Mouse (Mus musculus) MEL (cell line): ENCODE measurements around the gene Lypd1.

Source experiments
- CTCF ChIP-seq, 3 experiments: IDR thresholded peaks in 2 of 3; conservative IDR thresholded peaks in 1 of 3; 2 replicates each; pipeline ENCODE4 v1.5.1; 2011 to 2012; ENCODE audit warnings: low read length in 3 of 3, low read depth in 2 of 3, mild to moderate bottlenecking in 2 of 3, improper control_type of control experiment in 1 of 3, inconsistent platforms in 1 of 3, mixed read lengths in 1 of 3, moderate library complexity in 1 of 3; ENCODE audit not compliant: control insufficient read depth in 1 of 3, insufficient read depth in 1 of 3, poor library complexity in 1 of 3, severe bottlenecking in 1 of 3
- ELF1 ChIP-seq: IDR thresholded peaks from 2 replicates; pipeline ENCODE4 v1.6.1; 2014; ENCODE audit warnings: low read depth, mild to moderate bottlenecking, inconsistent platforms, low read length, improper control_type of control experiment, moderate library complexity
- EP300 ChIP-seq, 2 experiments: IDR thresholded peaks; 2 replicates each; pipeline ENCODE4 v1.6.1; 2011; ENCODE audit warnings: improper control_type of control experiment in 2 of 2, low read length in 2 of 2, low read depth in 1 of 2, mild to moderate bottlenecking in 1 of 2
- MAZ ChIP-seq: IDR thresholded peaks from 2 replicates; pipeline ENCODE4 v1.6.1; 2012; ENCODE audit warnings: low read depth, mild to moderate bottlenecking, inconsistent platforms, low read length, improper control_type of control experiment
- MYB ChIP-seq: IDR thresholded peaks from 2 replicates; pipeline ENCODE4 v1.6.1; 2011; ENCODE audit warnings: mild to moderate bottlenecking, low read depth, low read length, improper control_type of control experiment
- POLR2A ChIP-seq, 2 experiments: IDR thresholded peaks; 2 replicates each; pipeline ENCODE4 v1.6.1; 2011 to 2012; ENCODE audit warnings: low read length in 2 of 2, mild to moderate bottlenecking in 2 of 2, control low read depth in 1 of 2, improper control_type of control experiment in 1 of 2, low read depth in 1 of 2, moderate library complexity in 1 of 2; ENCODE audit not compliant: control insufficient read depth in 1 of 2, insufficient read depth in 1 of 2, poor library complexity in 1 of 2
- SMC3 ChIP-seq: IDR thresholded peaks from 2 replicates; pipeline ENCODE4 v1.6.1; 2011; ENCODE audit warnings: low read depth, low read length, improper control_type of control experiment
- TAL1 ChIP-seq: IDR thresholded peaks from 2 replicates; pipeline ENCODE4 v1.6.1; 2012; ENCODE audit warnings: mild to moderate bottlenecking, inconsistent platforms, low read length, moderate library complexity, mixed read lengths
- USF2 ChIP-seq, 2 experiments: IDR thresholded peaks; 2 replicates each; pipeline ENCODE4 v1.6.1; 2011 to 2012; ENCODE audit warnings: improper control_type of control experiment in 2 of 2, low read length in 2 of 2, borderline replicate concordance in 1 of 2, inconsistent platforms in 1 of 2, low read depth in 1 of 2, mild to moderate bottlenecking in 1 of 2; ENCODE audit not compliant: insufficient read depth in 1 of 2
- ZKSCAN1 ChIP-seq: IDR thresholded peaks from 2 replicates; pipeline ENCODE4 v1.6.1; 2012; ENCODE audit warnings: low read depth, mild to moderate bottlenecking, inconsistent platforms, low read length, improper control_type of control experiment, moderate library complexity
- ZNF384 ChIP-seq: IDR thresholded peaks from 2 replicates; pipeline ENCODE4 v1.6.1; 2012; ENCODE audit warnings: low read depth, mild to moderate bottlenecking, inconsistent platforms, low read length, improper control_type of control experiment

GRCm38 (mm10) chr1:125925486-125925885 lies 12.6 kb upstream of the Lypd1 start:
- TF ChIP-seq MAZ (no peak), SMC3 (no peak), ELF1 (no peak), POLR2A (IDR thresholded peaks at IDR 0.05; ENCODE audit: control insufficient read depth in 1 of 2, insufficient read depth in 1 of 2, low read depth in 1 of 2, low read length in 2 of 2, poor library complexity in 1 of 2) (no peak), TAL1 (no peak), MYB (no peak), CTCF (IDR thresholded peaks at IDR 0.05 in 2 of 3, conservative IDR thresholded peaks at IDR 0.05 in 1 of 3; ENCODE audit: control insufficient read depth in 1 of 3, insufficient read depth in 1 of 3, low read depth in 2 of 3, low read length in 3 of 3, poor library complexity in 1 of 3, severe bottlenecking in 1 of 3) (no peak), EP300 (IDR thresholded peaks at IDR 0.05; ENCODE audit: low read depth in 1 of 2, low read length in 2 of 2) (no peak), ZNF384 (no peak), ZKSCAN1 (no peak), USF2 (IDR thresholded peaks at IDR 0.05; ENCODE audit: borderline replicate concordance in 1 of 2, insufficient read depth in 1 of 2, low read depth in 1 of 2, low read length in 2 of 2) (no peak)
